Mouse (Mus musculus): ENCODE results near the gene Nova2. TPM values are rescaled to one million over a fixed set of nuclear protein-coding genes. Genes with fewer than 3 reads are reported as not detected.

The Nova2 gene
- polyA plus RNA-seq (2012; fragmentation: generic; extraction: Trizol): under 1 TPM; 0.04 to 0.15 TPM

DNA sequence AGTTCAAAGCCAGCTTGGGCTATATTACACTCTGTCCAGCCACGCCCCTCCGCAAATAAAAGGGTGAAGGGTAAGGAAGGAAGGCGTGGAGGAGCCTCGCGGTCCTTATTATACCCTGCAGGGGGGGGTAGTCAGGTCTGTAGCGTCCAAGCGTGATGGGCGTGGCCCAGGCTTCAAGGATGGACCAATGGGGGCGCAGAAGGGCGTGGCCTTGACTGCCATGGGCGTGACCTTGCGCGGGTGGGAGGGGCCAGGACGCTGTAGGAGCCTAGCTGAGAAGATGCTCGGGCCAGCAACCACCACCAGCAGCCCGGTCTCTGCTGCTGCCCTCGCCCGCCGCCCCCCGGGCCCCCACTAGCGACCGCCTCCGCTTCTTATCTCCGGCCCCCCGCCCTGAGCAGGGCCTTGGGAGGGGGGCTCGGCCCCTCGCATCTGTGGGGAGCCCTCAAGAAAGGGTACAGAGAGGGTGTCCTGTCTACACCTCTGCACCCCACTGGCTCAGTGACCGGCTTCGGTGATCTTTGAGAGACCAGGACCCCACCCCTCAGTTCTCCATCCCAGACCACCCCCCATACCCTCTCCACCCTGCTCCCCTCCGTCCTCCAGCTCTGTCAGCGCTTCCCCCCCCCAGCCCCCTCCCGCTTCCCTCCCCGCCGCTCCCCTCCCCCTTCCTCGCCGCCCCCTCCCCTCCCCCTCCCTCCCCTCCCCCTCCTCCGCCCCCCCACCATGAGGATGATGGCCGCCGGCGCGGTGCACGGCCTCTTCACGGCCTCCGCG lies at the start of gene Nova2:
Gene Nova2, plus strand, starts transcription at position 727 of the 777 bp plus-strand sequence.

DNA sequence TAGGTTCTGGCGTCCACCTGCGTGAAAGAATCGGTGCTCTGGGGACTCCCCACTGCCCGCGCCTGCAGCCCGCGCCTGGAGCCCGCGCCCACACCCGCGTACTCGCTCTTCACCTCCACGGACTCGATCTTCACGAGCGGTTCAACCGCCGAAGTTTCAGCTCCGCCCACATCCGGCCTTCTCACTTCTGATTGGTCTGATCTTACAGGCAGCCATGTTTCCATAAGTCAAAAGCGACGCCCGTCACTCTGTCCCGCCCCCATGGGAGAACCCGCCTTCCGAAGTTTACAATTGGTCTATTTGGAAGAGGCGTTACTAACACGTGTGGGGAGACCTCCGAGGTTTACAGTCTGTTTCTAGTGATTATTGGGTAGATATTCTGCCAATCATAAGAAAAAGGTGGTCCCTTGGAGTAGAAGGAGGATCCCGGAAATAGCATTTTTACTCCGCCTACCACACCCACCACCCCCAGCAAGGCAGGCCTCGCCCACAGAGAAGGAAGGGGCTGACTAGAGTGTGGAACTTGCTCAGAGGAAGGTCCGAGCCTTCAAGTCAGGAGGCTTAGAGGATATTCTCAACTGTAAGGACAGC lies 15.4 kb upstream of the Nova2 start, which contains the start of gene Ccdc61:
Gene Ccdc61, minus strand, starts transcription at position 175 of the 591 bp plus-strand sequence.

DNA sequence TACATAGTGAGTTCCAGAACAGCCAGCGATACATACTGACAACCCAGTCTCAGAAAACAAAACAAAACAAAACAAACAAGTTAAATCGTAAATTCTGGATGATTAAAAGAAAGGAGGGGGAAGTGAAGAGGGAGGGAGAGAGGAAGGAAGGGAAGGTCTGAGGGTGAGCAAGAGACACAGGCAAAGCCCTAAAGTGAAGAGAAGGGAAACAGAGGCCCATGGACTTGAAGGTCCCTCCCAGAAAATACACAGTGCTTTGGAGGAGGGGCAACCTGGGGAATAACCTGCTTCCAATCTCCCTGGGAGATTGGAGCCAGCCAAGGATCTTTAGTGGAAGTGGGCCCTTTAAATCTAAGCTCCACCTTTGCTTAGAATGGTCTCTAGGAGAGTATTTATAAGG lies 61.4 kb downstream of the Nova2 start, which contains the start of gene Nanos2:
Gene Nanos2, plus strand, starts transcription at position 301 of the 400 bp plus-strand sequence.

DNA sequence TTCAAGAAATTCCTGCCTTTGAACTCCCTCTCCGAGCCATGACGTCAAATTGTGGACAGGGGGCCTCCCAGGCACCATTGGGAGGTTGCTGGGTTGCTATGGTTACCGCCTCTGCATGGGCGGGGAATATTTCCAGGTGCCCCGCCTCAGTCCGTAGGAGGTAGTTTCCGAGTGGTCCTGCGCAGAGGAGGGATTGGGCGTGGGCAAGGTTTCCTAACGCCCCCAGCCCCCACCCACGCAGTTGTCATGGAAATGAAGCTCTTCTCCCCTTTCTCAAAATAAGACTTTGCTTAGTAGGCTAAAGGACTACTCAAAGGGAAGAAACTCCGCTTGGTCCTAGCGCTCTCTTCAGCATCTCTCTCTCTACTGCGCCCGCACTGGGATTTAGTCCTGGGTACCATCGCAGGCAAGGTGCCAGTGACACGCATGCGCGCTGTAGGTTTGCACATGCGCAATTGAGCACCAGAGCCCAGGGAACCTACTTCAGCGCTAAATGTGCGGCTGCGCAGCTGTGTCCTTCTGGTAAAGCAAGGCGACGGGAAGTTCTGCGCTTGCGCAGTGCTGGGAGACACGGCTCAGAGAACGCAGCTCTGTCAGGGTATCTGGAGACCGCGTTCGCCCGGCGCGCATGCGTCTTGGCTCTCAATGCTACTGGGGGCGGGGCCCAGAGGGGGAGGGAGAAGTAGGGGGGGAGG lies 65.1 kb downstream of the Nova2 start, which contains the start of gene Mypop:
Gene Mypop, plus strand, starts transcription at position 645 of the 695 bp plus-strand sequence.

DNA sequence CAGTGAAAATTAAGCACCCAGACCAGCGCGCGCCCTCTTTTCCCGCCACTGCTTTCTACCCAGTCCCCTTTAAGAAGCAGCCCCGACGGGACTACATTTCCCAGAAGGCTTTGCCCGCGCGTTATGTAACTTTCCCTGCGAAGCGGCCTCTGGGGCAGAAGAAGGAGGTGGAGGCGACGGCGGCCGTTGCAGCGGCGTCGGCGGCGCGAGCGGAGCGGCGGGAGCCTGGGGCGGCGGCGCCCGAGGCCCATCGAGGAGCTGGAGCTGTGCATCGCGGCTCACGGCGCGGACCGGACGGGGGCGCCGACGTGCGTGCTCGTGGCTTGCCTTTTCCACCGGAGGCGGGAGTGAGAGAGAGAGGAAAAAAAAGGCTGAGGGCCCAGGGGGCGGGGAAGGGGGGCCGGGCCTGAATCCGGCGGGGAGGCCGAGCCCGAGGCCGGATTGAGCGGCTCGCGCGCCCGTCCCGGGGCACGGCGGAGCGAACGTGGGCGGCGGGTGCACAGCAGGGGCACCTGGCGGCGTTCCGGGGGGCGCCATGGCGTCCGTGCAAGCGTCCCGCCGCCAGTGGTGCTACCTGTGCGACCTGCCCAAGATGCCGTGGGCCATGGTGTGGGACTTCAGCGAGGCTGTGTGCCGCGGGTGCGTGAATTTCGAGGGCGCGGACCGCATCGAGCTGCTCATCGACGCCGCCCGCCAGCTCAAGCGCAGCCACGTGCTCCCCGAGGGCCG lies 78.4 kb downstream of the Nova2 start, which contains the start of gene Irf2bp1:
Gene Irf2bp1, plus strand, starts transcription at position 143 of the 729 bp plus-strand sequence.

Other genes with a start within 250 kb of the Nova2 start
- not detected for gene Psg20, start 239.7 kb upstream of the Nova2 start, polyA plus RNA-seq (2012; fragmentation: generic; extraction: Trizol)
- not detected for gene Psg22, start 207.8 kb upstream of the Nova2 start, polyA plus RNA-seq (2012; fragmentation: generic; extraction: Trizol)
- not detected for gene Psg19, start 127.4 kb upstream of the Nova2 start, polyA plus RNA-seq (2012; fragmentation: generic; extraction: Trizol)
- not detected for gene Psg17, start 104.3 kb upstream of the Nova2 start, polyA plus RNA-seq (2012; fragmentation: generic; extraction: Trizol)
- gene Mill2, start 85.9 kb upstream of the Nova2 start, polyA plus RNA-seq (2012; fragmentation: generic; extraction: Trizol): 1 to 10 TPM in 1 of 2 experiments, under 1 TPM in 1; 0.04 to 2.0 TPM
- gene Pglyrp1, start 54.6 kb upstream of the Nova2 start, polyA plus RNA-seq (2012; fragmentation: generic; extraction: Trizol): under 1 TPM; 0.11 to 0.40 TPM
- gene Ccdc61, start 15.5 kb upstream of the Nova2 start, polyA plus RNA-seq (2012; fragmentation: generic; extraction: Trizol): 10 to 100 TPM; 10.0 to 22.1 TPM
- not detected for gene Nanos2, start 61.5 kb downstream of the Nova2 start, polyA plus RNA-seq (2012; fragmentation: generic; extraction: Trizol)
- gene Mypop, start 65.4 kb downstream of the Nova2 start, polyA plus RNA-seq (2012; fragmentation: generic; extraction: Trizol): 10 to 100 TPM; 12.3 to 25.1 TPM
- 10 to 100 TPM; 40.5 to 48.4 TPM for gene Irf2bp1, start 78.2 kb downstream of the Nova2 start, polyA plus RNA-seq (2012; fragmentation: generic; extraction: Trizol)
- gene Foxa3, start 97.7 kb downstream of the Nova2 start, polyA plus RNA-seq (2012; fragmentation: generic; extraction: Trizol): under 1 TPM; 0.04 to 0.06 TPM
- gene Sympk, start 98.5 kb downstream of the Nova2 start, polyA plus RNA-seq (2012; fragmentation: generic; extraction: Trizol): 100 to 1,000 TPM in 1 of 2 experiments, 10 to 100 TPM in 1; 85.0 to 109 TPM
- under 1 TPM; 0.08 to 0.26 TPM for gene Rsph6a, start 128.8 kb downstream of the Nova2 start, polyA plus RNA-seq (2012; fragmentation: generic; extraction: Trizol)
- 10 to 100 TPM; 39.5 to 50.7 TPM for gene Dmwd, start 150.3 kb downstream of the Nova2 start, polyA plus RNA-seq (2012; fragmentation: generic; extraction: Trizol)
- gene Dmpk, start 158.0 kb downstream of the Nova2 start, polyA plus RNA-seq (2012; fragmentation: generic; extraction: Trizol): 10 to 100 TPM; 23.1 to 40.3 TPM
- 10 to 100 TPM in 1 of 2 experiments, 1 to 10 TPM in 1; 3.1 to 18.0 TPM for gene Six5, start 168.7 kb downstream of the Nova2 start, polyA plus RNA-seq (2012; fragmentation: generic; extraction: Trizol)
- gene Gm4969, start 192.5 kb downstream of the Nova2 start, polyA plus RNA-seq (2012; fragmentation: generic; extraction: Trizol): not detected
- 1 to 10 TPM; 3.9 to 9.2 TPM for gene Fbxo46, start 194.0 kb downstream of the Nova2 start, polyA plus RNA-seq (2012; fragmentation: generic; extraction: Trizol)
- gene Qpctl, start 223.4 kb downstream of the Nova2 start, polyA plus RNA-seq (2012; fragmentation: generic; extraction: Trizol): 1 to 10 TPM; 4.7 to 6.0 TPM
- gene Snrpd2, start 223.8 kb downstream of the Nova2 start, polyA plus RNA-seq (2012; fragmentation: generic; extraction: Trizol): 100 to 1,000 TPM; 214 to 583 TPM
- under 1 TPM; 0.02 to 0.15 TPM for gene Gipr, start 240.2 kb downstream of the Nova2 start, polyA plus RNA-seq (2012; fragmentation: generic; extraction: Trizol)

Data from C3H10T1/2 (cell line).